Mouse (Mus musculus): ENCODE measurements around the gene Hoga1. TPM values are rescaled to one million over a fixed set of nuclear protein-coding genes. Genes with fewer than 3 reads are reported as not detected.
A peak's percentile ranks its signal among the peaks of the same experiment; 100 is the strongest.

The Hoga1 gene
- 1 to 10 TPM; 2.9 to 3.7 TPM for total RNA-seq (2021)
- long read RNA-seq, experiment 1, result 0 reads
- long read RNA-seq, experiment 2, partial matches to known transcripts, result 1 of 2 reads
- long read RNA-seq, experiment 2, other reads (novel, unspliced or antisense), result 1 of 2 reads

- intact Hi-C loops (cut with DNase I), result no loop called here
- peak; percentile 78 to 82 for DNase-seq
Measured at GRCm38 (mm10) chr19:42045269-42046102, at the start of gene Hoga1. Gene Hoga1 (plus strand): TSS chr19:42045610.

- intact Hi-C loops (cut with DNase I), result no loop called here
- no peak for DNase-seq
Measured at GRCm38 (mm10) chr19:41997090-41997489, 48.3 kb upstream of the Hoga1 start.

GRCm38 (mm10) chr19:41998770-41999548 lies 46.5 kb upstream of the Hoga1 start:
- intact Hi-C loops (cut with DNase I), result no loop called here
- DNase-seq, result no peak

GRCm38 (mm10) chr19:41999688-42000283 lies 45.6 kb upstream of the Hoga1 start:
- no peak for DNase-seq
- intact Hi-C loops (cut with DNase I), result loop anchor here (2.0 kb wide), 1 partner anchor 13 kb away; no protein-coding TSS in a partner anchor

GRCm38 (mm10) chr19:42000446-42000958 lies 44.9 kb upstream of the Hoga1 start:
- DNase-seq, result no peak
- intact Hi-C loops (cut with DNase I), result loop anchor here (2.0 kb wide), 1 partner anchor 14 kb away; no protein-coding TSS in a partner anchor

GRCm38 (mm10) chr19:42001253-42001980 lies 44.0 kb upstream of the Hoga1 start:
- DNase-seq, result no peak
- intact Hi-C loops (cut with DNase I), result loop anchor here (2.0 kb wide), 1 partner anchor 15 kb away; no protein-coding TSS in a partner anchor

- intact Hi-C loops (cut with DNase I), result no loop called here
- no peak for DNase-seq
Measured at GRCm38 (mm10) chr19:42004258-42004657, 41.2 kb upstream of the Hoga1 start.

GRCm38 (mm10) chr19:42005616-42006015 lies 39.8 kb upstream of the Hoga1 start:
- intact Hi-C loops (cut with DNase I), result no loop called here
- no peak for DNase-seq

- DNase-seq, result no peak
- intact Hi-C loops (cut with DNase I), result no loop called here
Measured at GRCm38 (mm10) chr19:42006568-42006967, 38.8 kb upstream of the Hoga1 start.

GRCm38 (mm10) chr19:42008586-42008985 lies 36.8 kb upstream of the Hoga1 start:
- intact Hi-C loops (cut with DNase I), result no loop called here
- no peak for DNase-seq

GRCm38 (mm10) chr19:42009067-42009466 lies 36.3 kb upstream of the Hoga1 start:
- intact Hi-C loops (cut with DNase I), result no loop called here
- DNase-seq, result no peak

- no peak for DNase-seq
- intact Hi-C loops (cut with DNase I), result no loop called here
Measured at GRCm38 (mm10) chr19:42010436-42010835, 35.0 kb upstream of the Hoga1 start.

GRCm38 (mm10) chr19:42011123-42011522 lies 34.3 kb upstream of the Hoga1 start:
- intact Hi-C loops (cut with DNase I), result no loop called here
- DNase-seq, result no peak

GRCm38 (mm10) chr19:42014231-42014825 lies 31.1 kb upstream of the Hoga1 start:
- intact Hi-C loops (cut with DNase I), result no loop called here
- DNase-seq, result no peak

- intact Hi-C loops (cut with DNase I), result no loop called here
- no peak for DNase-seq
Measured at GRCm38 (mm10) chr19:42015001-42015400, 30.4 kb upstream of the Hoga1 start.

- intact Hi-C loops (cut with DNase I), result no loop called here
Measured at GRCm38 (mm10) chr19:42016251-42016650, 29.2 kb upstream of the Hoga1 start.

GRCm38 (mm10) chr19:42016840-42017239 lies 28.6 kb upstream of the Hoga1 start:
- peak in 1 of 2 experiments; percentile 37 for DNase-seq
- intact Hi-C loops (cut with DNase I), result no loop called here

More at GRCm38 (mm10) chr19:42016251-42016650, 29.2 kb upstream of the Hoga1 start:
- DNase-seq, result no peak

- peak; percentile 57 to 71 for DNase-seq
- intact Hi-C loops (cut with DNase I), result no loop called here
Measured at GRCm38 (mm10) chr19:42017399-42018247, 27.8 kb upstream of the Hoga1 start.

Data from gastrocnemius, postnatal 36 days (tissue).